Mouse (Mus musculus): ENCODE measurements around the gene Cnfn. TPM values are rescaled to one million over a fixed set of nuclear protein-coding genes. Genes with fewer than 3 reads are reported as not detected.
"Not testable (repeated sequence)": the region's sequence is repeated elsewhere in the genome, so short reads cannot be mapped to it uniquely, and the experiment has no call there.

Cnfn gene
- total RNA-seq (2015; ENCODE audit: low replicate concordance) (not detected in 2 replicates), total RNA-seq (2017; ENCODE audit: low replicate concordance) (not detected in 2 replicates)

- ATAC-seq (replicated peaks; ENCODE audit: low FRiP score, poor library complexity, severe bottlenecking), result no peak
Observed at GRCm38 (mm10) chr7:25369058-25369749, at the start of gene Cnfn. Gene Cnfn (minus strand): TSS chr7:25369724.

GRCm38 (mm10) chr7:25417597-25417996 is 48.1 kb upstream of the Cnfn start:
- ATAC-seq (replicated peaks; ENCODE audit: low FRiP score, poor library complexity, severe bottlenecking), result no peak

- ATAC-seq (replicated peaks; ENCODE audit: low FRiP score, poor library complexity, severe bottlenecking), result no peak
Observed at GRCm38 (mm10) chr7:25412833-25413441, 43.4 kb upstream of the Cnfn start, which contains the start of gene Cxcl17. Gene Cxcl17 (minus strand): TSS chr7:25412886.

- ATAC-seq (replicated peaks; ENCODE audit: low FRiP score, poor library complexity, severe bottlenecking), result no peak
Observed at GRCm38 (mm10) chr7:25411861-25412260, 42.3 kb upstream of the Cnfn start.

GRCm38 (mm10) chr7:25410969-25411615 is 41.6 kb upstream of the Cnfn start:
- ATAC-seq (replicated peaks; ENCODE audit: low FRiP score, poor library complexity, severe bottlenecking), result no peak

- peak; percentile 49; the same call in 1 of the 2 replicates for ATAC-seq (replicated peaks; ENCODE audit: low FRiP score, poor library complexity, severe bottlenecking)
Observed at GRCm38 (mm10) chr7:25409114-25409760, 39.7 kb upstream of the Cnfn start.

GRCm38 (mm10) chr7:25406468-25406867 is 36.9 kb upstream of the Cnfn start:
- no peak for ATAC-seq (replicated peaks; ENCODE audit: low FRiP score, poor library complexity, severe bottlenecking)

GRCm38 (mm10) chr7:25402671-25403101 is 33.2 kb upstream of the Cnfn start:
- peak; percentile 57; the same call in 1 of the 2 replicates for ATAC-seq (replicated peaks; ENCODE audit: low FRiP score, poor library complexity, severe bottlenecking)

- no peak for ATAC-seq (replicated peaks; ENCODE audit: low FRiP score, poor library complexity, severe bottlenecking)
Observed at GRCm38 (mm10) chr7:25401986-25402385, 32.5 kb upstream of the Cnfn start.

- no peak for ATAC-seq (replicated peaks; ENCODE audit: low FRiP score, poor library complexity, severe bottlenecking)
Observed at GRCm38 (mm10) chr7:25401551-25401950, 32.0 kb upstream of the Cnfn start.

- not testable (repeated sequence) for ATAC-seq (replicated peaks; ENCODE audit: low FRiP score, poor library complexity, severe bottlenecking)
Observed at GRCm38 (mm10) chr7:25399028-25399427, 29.5 kb upstream of the Cnfn start.

- ATAC-seq (replicated peaks; ENCODE audit: low FRiP score, poor library complexity, severe bottlenecking), result no peak
Observed at GRCm38 (mm10) chr7:25398610-25399009, 29.1 kb upstream of the Cnfn start, which contains the start of gene Lipe. Gene Lipe (minus strand): TSS chr7:25398710.

- no peak for ATAC-seq (replicated peaks; ENCODE audit: low FRiP score, poor library complexity, severe bottlenecking)
Observed at GRCm38 (mm10) chr7:25396621-25397020, 27.1 kb upstream of the Cnfn start.

GRCm38 (mm10) chr7:25395558-25396521 is 26.3 kb upstream of the Cnfn start:
- ATAC-seq (replicated peaks; ENCODE audit: low FRiP score, poor library complexity, severe bottlenecking), result peak; percentile 94

- ATAC-seq (replicated peaks; ENCODE audit: low FRiP score, poor library complexity, severe bottlenecking), result peak; percentile 3; the same call in 1 of the 2 replicates
Observed at GRCm38 (mm10) chr7:25395186-25395557, 25.6 kb upstream of the Cnfn start.

GRCm38 (mm10) chr7:25394754-25395153 is 25.2 kb upstream of the Cnfn start:
- no peak for ATAC-seq (replicated peaks; ENCODE audit: low FRiP score, poor library complexity, severe bottlenecking)

GRCm38 (mm10) chr7:25393451-25394210 is 24.1 kb upstream of the Cnfn start:
- no peak for ATAC-seq (replicated peaks; ENCODE audit: low FRiP score, poor library complexity, severe bottlenecking)

- ATAC-seq (replicated peaks; ENCODE audit: low FRiP score, poor library complexity, severe bottlenecking), result no peak
Observed at GRCm38 (mm10) chr7:25392851-25393250, 23.3 kb upstream of the Cnfn start.

All from erythroid progenitor cell, adult 5-6 weeks (primary cell).